Mouse (Mus musculus) adrenal gland, postnatal 25 days (tissue): ENCODE results near the gene Rcsd1. TPM values are rescaled to one million over a fixed set of nuclear protein-coding genes. Genes with fewer than 3 reads are reported as not detected.
A peak's percentile ranks its signal among the peaks of the same experiment; 100 is the strongest.

ENCODE experiments used
- DNase-seq: peaks from one replicate; pipeline ENCODE4 v3.0.0; 2021; ENCODE audit warnings: mixed read lengths
- total RNA-seq: library from RNA; stranded (reverse); gene quantifications from 2 replicates; pipeline ENCODE4 v1.2.3, GENCODE M21; 2021

Gene Rcsd1
- total RNA-seq, 1 experiment from 2014 or later, result 19.1 TPM

DNA sequence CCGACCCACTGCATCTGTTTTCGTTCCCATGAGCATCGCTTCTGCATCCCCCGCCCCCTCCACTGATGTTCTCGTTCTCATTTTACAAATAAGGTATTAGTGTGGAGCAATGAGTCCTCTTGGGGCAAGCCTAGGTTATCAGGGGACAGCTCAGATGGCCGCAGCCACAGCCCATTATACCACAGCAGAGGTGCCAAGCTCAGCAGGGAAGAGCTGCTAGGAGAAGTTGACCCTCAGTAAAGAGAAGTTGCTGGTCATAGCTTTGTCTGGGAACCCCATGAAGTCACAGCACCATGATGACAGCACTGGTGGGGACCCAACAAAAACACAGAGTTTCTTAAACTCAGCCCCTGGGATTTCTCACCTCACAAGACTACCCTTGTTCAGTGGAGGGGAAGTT, 47.8 kb downstream of the Rcsd1 start:
- DNase-seq, result no peak

DNA sequence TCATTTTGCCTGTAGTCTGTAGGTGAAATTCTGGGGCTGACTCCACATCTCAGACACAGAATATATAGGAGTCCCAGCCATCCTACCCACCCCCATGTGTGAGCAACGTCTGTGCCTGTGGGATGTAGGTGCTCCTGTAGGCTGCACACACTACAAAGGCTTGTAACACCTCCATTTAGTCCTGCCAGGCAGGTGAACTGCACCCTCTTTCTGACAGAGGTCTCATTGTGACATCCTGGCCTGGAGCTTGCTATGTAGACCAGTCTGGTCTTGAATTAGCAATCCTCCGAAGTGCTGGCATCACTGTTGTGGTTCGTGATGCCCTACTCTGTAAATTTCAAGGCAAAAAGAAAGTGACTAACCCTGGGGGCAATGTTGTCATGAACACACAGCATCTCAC, 48.4 kb downstream of the Rcsd1 start:
- no peak for DNase-seq

DNA sequence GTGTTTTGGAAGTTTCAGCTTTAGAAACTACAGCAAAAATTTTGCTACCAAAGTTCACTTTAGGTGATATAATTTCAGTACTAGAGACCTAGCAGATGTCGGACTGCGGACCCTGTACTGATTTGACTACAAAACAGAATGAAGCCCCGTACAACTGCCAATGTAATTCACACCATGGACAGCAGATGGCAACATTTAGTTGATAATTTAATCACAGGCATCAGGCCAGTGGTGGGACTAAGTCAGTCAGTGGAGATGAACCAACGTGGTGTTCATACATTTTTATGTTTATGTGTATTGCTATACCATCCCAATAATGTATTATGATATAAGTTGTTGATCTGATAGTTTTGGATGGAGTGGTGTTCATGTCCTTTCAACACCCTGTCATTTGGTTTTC, 48.8 kb downstream of the Rcsd1 start:
- no peak for DNase-seq

DNA sequence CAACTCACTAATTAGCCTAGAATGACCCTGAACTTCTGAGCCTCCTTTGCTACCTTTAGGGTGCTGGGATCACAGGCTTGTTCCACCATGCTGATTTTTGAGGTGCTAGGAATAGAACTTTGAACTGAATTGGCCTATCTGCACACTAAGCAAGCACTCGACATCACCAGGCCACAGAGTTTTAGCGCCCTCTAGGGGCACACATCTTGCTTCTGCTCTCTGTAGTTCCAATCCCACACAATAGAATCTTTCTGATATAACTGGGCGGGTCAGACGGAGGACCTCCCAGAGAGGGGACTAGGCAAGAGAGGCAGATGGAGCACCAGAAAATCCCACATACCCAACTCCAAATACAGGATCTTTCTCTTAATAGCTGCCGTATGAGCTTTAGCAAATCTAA, 51.0 kb downstream of the Rcsd1 start:
- peak; percentile 72 for DNase-seq

DNA sequence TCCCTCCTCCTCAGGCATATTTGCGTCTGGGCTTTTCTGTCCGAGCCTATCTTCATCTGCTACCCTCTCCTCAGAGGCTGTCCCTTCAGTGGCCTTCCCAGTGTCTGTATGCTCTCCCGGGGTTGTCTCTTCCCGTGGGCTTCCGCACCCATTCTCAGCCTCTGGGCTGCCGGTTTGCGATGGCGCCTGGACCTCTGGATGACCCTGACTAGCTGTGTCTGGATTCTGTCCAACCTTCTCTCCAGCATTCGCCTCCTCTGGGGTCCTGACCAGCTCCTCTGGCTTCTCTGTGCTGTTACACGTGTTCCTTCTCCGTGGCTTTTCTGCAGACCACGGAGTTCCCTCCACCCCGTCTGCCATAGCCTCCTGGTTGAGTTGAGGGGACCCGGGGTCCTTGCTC, 54.1 kb downstream of the Rcsd1 start:
- DNase-seq, result no peak

DNA sequence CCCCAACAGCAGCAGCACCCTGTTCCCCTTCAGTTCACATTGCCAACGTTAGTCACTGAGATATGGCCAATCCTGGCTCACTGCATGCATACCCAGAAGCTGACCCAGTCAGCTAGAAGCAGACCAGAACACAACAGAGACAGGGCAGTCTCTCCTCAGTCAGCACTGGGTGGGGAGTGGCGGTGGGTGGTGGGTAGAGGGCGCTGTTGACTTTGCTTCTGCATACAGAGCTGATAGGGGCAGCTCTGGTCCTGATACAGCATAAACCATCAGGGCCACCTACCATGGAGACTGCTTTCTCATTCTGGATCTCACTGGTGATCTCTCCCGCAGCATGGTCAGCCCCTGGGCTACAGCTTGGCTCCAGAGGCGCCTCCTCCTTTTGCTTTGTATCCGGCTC, 54.5 kb downstream of the Rcsd1 start:
- DNase-seq, result peak; percentile 37

DNA sequence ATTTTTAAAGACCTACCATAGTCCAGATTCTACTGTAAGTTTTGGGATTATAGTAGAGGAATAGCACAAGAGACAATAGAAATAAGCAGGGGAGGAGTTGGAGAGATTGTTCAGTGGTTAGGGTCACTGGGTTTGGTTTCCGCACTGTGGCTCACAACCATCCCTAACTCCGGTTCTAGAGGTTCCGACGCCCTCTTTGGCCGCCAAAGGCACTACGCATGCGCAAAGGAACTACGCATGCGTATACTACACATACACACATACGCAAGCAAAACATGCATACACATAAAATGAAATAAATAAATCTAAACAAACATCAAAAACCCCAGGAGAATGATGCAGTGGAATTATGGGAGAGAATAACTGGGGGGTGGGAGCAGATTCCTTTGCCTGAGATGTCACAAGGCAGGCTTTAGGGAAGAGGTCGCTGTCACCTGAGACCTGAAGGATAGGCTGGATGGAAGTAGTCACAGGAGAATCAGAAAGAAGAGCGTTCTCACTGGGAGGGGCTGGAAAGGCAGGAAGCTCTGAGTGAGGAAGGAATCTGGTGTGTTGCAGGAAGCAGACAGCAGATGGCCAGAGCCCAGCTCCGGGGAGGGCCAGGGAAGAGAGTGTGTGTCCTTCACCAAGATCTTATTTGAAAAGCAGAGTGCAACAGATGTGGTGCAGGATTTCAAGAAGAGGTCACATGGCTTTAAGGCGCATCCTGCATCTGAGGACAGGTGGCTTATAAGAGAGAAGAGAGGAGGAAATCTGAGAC, 56.3 kb downstream of the Rcsd1 start:
- no peak for DNase-seq

DNA sequence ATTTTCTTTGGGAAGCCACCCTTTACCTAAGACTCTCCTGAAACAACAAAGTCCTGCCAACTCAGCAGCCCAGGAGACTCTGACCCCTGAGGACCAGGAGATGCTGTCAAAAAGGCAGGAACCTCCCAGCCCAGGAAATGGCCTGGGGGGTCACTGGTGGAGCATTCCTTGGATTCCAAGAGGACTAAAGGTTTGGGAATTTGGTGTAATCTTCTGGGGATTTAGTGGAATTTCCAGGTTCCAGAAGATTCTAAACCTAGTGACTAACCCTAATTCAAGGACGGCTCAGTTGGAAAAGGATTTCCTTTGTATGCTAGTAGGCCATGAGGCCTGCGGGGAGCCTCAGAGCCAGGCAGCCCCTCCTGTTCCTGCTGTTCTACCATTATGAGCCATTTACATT, 57.0 kb downstream of the Rcsd1 start:
- DNase-seq, result no peak

DNA sequence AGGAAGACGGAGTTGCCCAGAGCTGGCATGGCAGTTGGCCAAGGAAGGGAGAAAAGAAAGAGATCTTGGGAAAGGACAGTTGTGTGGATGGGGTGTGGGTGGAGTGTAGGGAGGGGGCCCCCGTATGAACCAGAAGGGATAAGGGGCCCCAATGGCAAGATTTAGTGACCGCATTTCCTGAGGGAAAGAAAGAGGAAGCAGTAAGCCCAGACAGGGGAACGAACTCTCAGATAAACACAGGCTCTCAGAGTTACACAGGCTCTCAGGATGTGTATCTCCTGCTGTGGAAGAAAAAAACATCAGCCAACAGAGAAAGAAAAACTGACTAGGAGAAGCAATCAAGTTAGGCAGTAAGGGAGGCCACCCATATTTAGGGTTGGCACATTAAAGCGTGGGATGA, 58.4 kb downstream of the Rcsd1 start:
- no peak for DNase-seq

DNA sequence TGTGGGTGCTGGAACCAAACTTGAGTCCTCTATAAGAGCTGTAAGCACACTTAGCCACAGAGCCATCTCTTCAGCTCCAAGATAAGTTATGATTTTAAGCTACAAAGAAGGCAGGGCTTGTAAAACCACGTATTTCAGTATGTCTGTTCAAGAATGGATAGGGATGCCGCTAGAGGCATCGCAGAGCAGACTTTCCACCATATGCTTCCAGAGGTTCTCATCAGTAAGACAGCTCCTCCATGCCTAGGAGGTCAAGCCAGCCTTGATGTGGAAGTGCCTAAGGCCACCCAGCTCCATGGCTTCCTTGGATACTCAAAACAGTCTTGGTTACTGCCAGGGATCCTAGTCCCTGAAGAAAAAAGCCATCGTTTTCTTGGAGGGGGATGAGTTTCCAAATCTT, 64.5 kb downstream of the Rcsd1 start:
- DNase-seq, result no peak

DNA sequence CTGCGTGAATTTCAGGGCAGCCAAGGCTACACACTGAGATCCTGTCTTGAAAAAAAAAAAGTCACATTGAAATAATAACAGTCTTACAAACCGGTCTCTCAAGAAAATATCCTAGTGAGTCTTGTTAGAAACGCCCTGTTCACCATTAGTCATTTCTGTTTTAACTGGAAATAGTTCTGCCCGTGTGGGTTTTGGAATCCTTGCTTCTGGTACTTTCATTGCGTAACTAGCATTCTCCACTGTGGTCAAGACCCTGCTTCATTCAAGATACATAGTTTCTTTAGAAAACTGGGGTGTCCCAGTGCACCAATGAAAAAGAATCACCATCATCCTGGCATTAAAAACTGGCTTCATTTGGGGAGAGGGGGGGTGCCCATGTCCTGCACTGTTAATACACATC, 65.8 kb downstream of the Rcsd1 start:
- no peak for DNase-seq

DNA sequence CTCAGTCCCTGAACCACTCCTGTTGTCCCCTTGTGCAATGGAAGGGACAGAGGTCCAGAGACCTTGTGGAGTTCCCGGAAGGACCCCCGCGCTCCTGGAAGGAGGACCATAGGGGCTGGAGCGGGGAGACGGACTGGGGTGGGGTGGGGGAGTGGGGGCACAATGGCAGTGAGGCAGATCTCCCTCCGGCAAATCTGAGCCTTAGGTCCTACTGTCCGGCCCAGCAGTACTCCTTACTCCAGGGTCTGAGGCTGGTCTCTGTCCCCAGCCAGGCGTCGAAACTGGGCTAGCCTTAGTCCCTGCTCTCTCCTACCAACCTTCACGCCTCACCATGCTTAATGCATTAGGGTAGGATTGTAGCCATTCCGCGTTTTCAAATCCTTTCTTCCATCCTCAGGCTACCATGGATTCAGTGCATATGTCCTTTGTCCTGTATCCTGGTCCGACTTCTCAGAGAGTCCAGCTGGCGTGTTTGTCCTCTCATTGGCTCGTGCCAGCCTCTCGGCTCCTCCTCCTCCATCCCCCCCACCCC, 66.7 kb downstream of the Rcsd1 start:
- peak; percentile 51 for DNase-seq

DNA sequence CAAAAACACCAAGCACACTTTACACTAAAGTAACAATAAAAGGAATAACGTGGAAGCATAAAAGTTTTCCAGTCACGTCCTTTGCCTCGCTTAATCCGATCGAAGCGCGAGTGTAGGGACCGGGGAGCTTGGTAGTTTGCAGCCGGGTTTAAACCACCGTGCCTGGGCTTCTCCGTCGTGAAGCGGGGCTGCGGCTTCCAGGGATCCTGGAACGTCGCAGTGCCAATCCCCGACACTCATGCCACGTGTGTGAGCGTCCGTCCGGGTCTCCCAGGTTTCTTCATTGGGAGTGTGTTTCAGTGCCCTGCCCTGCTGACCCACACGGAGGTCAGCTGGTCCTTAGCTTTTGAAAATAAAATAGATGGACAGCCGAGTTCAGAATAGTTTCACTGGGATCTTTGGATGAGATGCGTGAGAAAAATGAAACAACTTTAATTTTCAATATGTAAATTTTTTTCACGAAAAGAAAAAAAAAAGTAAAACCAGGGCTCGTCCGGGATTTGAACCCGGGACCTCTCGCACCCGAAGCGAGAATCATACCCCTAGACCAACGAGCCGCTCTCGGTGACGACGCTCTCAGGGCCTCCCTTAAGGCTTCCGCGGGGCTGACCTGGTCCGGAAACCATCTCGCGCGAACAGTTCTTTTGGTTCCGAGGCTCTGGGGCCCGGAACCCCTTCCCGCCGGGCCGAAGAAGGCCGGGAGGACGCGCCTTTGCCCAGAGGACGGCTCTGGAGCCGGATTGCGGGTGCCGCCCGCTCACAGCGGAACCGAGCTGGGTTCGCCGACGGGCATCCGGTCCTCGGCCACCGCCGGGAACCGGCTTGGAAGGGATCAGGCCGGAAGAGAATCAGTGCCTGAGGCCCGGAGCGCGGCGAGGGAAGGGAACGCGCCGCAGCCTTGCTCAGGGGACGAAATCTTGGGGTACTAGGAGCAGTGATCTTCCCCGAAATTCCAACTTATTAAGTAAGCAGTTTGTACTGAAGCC, 67.5 kb downstream of the Rcsd1 start:
- DNase-seq, result peak; percentile 88

DNA sequence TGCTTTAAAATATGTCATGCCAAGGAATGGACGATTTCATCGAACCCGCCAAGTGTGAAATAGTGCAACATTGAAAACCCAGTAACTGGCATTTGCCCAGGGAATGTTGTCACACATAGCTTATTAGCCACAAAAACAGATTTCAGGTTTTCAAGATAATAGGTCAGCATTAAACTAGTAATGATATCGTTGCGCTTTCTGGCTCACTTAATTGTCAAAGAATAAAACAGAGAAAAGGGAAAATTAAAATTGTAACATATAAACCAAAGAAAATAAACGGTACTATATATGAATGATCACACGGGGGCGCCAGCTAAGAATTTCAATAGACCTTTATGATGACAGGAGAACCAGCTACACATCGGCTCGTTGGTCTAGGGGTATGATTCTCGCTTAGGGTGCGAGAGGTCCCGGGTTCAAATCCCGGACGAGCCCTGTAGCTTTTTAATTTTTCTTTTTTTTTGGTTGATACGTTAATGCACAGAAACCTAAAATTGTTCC, 68.2 kb downstream of the Rcsd1 start:
- peak; percentile 57 for DNase-seq

DNA sequence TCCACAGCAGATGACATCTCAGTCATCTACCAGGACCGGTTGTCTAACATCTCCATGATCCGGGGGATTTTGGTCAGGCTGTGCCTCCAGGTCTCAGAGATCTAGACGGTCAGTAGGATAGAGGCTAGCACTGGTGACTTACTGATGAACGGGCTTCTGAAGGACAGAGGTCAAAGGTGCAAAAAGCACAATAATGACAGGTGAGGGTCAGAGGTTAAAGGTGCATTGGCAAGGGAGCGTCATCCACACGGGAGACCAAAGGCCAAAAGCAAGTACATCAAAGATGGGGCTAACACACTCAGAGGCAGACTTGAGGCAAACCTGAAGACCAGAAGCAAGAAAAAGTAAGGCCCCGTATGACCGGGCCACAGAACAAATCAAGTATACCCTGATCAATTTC, 73.3 kb downstream of the Rcsd1 start:
- no peak for DNase-seq

DNA sequence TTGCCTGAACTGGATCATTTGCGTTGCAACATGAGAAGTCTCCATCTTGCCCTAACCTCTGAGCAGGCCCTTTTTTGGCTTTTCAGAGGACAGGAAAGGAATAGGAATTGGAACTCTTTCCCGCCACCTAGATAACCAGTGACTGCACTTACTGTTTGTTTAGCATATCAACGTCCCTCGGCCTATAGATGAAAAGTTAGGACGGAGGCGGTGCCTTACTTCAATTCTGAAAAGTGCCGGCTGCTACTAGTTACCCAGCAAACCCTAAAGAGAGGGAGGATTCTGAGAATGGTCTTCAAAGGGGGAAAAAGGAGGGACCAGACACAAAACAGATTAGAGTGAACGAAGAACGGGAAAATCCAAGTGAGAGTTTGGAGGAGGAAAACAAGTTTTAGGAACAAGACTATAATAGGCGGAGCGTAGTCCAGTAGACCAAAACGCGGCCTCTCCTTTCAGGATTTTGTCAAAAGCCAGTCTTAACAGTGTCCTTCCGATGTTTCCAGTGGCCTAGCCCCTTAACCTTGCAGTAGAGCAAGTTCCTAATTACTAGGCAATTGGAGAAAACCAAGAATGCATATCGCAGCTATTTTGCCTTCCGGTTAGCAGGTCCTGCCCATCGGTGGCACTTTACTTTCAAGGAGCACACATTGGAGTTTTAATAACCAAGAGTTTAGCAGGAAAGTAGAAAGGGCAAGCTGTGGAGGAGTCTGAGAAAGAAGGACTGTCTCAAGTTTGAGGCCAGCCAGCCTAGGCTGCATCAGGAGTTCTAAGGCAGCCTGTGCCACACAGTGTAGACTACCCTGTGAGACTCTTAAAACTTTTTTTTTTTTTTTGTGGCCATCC, 74.3 kb downstream of the Rcsd1 start:
- no peak for DNase-seq

DNA sequence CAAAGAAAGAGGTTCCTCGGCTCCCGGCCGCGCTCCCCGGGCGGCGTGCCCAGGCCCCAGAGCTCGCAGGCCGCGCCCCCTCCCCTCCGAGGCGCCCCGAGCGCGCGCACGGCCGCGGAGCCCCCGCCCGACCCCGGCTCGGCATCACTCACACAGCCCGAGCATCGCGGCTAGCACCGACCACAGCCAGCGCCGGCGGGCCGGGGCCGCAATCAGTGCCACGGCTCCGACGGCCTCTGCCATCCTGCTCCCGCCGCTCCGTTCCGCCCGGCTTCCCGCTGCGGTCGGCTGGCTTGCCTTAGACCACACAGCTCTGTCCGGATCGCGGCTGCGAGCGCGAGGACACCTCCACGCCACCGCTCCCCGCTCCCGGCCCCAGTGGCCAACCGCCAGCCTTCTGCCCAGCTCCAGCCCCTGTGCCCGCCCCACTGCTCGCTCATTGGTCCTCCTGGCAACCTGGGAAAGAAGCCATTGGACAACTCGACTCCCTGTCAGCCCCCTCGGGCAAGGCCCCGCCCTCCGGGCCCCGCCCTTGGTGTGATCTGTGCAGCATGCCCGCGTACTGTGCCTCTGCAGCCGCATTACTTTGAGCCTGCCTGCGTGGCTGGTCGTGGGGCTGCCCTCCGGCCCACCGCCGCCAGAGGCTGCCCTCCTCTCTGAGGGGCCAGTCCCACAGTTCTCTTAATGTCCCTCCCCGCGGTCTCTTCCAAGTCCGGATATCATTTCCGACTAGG, 75.2 kb downstream of the Rcsd1 start, which contains the start of gene Mpzl1:
Mpzl1 (minus strand) TSS at position 388 of the 734 bp plus-strand sequence.
- DNase-seq, result peak; percentile 99

DNA sequence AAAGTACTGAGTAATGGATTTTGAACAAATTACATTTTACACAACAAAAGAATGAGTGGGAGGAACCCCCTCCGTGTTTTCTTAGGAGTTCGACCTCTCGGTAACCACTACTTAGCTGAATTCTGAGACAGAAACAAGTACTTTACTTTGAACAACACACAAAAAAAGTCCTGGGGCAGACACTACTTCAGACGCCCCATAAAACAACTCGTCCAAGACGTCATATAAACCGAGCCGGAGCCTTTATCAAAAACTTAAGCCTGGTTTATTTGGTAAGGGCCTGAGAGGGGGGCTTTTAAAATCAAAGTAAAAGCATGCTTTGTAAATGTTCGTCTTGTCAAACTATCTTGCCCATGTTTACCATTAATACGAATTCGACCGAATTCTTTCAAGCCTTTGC, 76.2 kb downstream of the Rcsd1 start:
- no peak for DNase-seq

DNA sequence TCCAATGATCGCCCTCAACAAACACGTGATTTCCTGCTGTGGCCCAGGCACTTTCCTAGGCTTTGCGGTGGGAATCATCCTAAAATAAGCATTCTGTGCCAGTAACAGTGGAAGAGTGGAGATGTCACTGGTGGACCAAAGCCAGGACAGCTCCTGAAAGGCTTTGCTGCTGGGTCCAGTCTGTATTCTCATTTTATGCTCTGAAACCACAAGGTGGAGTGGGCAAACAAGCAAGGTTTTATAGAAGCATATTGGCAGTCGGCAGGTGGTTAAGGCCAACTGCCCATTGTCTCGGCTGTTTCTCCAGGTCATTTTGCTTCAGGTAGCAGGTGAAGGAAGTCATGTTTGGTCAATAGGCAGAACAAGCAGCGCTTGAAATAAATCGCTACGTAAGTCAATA, 78.4 kb downstream of the Rcsd1 start:
- DNase-seq, result no peak

DNA sequence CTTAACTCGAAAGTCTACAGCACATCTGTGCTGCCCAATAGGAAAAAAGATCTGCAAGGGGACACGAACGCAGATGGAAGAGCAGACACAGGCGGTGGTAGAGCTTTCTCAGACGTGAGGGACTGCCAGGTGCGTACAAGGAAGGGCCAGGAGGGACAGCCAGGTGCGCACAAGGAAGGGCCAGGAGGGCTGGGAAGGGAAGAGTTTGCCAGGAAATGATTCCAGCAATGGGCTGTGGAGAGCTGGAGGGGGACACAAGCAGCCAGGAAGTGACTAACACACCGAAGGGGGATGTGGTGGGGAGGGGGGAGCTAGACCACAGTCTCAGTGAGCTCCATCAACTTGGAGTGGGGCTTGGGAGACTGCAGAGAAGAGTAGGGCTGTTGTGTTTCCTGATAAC, 79.6 kb downstream of the Rcsd1 start:
- DNase-seq, result no peak

DNA sequence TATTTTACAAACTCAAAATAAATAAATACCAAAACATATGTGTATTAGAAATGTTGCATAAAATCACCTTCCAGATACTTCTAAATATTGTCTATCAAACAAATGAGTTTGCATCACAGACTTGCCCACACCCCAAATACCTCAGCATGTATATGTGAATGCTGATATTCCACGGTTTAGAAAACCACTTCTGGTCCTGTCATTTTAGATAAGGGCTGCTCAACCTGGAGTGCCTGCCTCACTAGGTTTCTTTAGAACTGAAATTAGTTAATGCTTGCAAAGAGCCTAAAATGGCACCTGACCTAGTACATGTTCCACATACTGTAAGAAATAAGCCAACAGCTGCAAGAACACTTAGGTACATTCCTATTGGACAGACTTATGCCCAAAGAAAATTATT, 81.0 kb downstream of the Rcsd1 start:
- no peak for DNase-seq
